Mouse (Mus musculus) midbrain, embryonic 13.5 days (tissue): ENCODE measurements at regions not wholly inside any gene's neighbourhood (a gene's known extent, or its start where the extent isn't known, plus 50 kb on each side); places are given as distances from the start of the nearest gene placed in this dataset. TPM values are rescaled to one million over a fixed set of nuclear protein-coding genes. Genes with fewer than 3 reads are reported as not detected.

Source experiments
- microRNA-seq: library from miRNA; unstranded; fragments of <30 nt; microRNA quantifications from one replicate; pipeline ENCODE4, GENCODE M21; 2016

Small RNA genes in the stretch of these regions (microRNA-seq; reads per million reads assigned to microRNA genes)
- not detected for gene Gm23416
